Mouse (Mus musculus) bone marrow macrophage, adult 2 months (primary cell): ENCODE results near the gene Supt3.

Source experiments
- CTCF ChIP-seq: IDR thresholded peaks from 2 replicates; pipeline ENCODE4 v1.5.1; 2012; ENCODE audit warnings: low read depth, mild to moderate bottlenecking, low read length, moderate library complexity
- POLR2A ChIP-seq: IDR thresholded peaks from 2 replicates; pipeline ENCODE4 v1.6.1; 2012; ENCODE audit warnings: mild to moderate bottlenecking, low read depth, low read length, borderline replicate concordance

DNA sequence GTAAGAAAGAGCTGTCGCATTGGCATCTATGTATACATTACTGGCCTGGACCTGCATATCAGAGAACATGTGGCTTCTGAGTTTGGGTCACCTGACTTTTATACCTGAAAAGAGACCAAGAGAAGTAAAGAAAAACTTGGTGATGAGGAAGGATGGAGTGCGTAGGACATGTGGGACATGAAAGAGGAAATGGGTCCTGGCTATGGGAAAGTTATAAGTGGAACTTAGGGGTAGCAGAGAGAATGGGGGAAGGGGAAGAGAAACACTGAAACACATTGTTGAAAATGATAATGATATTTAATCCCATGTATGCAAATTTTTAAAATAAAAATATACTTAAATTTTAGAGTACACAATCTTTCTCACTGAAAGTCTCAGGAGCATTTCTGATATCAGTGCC is 211.0 kb downstream of the Supt3 start:
- TF ChIP-seq CTCF, result no peak
- no peak for TF ChIP-seq POLR2A
